Mouse (Mus musculus) embryo, embryonic 11.5 days (tissue): ENCODE results near the gene Ankrd10.
"Not testable (repeated sequence)": the region's sequence is repeated elsewhere in the genome, so short reads cannot be mapped to it uniquely, and the experiment has no call there.

ENCODE experiments used
- DNase-seq: peaks from one replicate; pipeline ENCODE4 v3.0.0-alpha.2; 2012; ENCODE audit warnings: low read depth, low spot score

The Ankrd10 gene

DNA sequence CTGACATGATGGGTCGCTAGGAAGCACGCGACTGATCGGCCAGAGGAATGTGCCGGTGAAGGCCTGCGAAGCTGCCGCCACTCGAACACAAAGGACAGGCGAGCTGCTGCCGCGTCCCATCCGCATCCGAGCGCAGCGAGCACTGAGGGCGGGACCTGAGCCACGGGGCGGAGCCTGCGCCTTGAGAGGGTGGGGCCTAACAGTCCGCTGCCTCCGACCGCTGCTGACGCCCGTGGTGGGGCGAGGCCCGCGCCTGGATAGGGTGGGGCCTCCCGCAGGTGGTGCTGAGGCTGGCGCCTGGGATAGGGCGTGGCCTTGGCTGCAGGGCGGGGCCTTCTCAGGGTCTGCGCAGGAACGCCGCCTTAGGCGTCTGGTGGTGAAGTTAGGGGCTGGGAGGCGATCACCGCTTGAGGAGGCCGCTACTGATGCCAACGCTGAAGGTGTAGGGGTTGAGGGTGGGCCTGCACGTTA lies at the start of gene Ankrd10:
Gene Ankrd10 (minus strand): TSS at position 147 of the 471 bp plus-strand sequence.
- DNase-seq: peak; percentile 93

DNA sequence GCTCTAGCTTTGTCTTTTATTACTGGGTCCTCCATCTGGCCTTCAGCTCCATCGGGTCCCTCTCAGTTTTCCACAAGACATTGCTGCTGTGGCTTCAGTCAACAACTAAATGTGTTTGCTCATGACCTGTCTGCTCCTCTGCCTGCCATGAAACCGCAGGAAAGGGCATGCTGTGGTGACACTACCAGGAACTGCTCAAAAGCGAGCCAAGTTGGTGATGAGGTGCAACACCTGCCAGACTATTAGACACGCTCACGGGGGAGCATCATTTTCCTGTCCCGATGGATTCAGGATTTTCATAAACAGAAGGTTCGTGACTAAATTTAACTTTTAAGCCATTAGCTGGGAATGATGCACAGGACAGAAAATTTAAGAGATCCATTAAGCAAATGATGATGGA lies 49.0 kb upstream of the Ankrd10 start:
- DNase-seq: no peak

- no peak for DNase-seq
Observed at GRCm38 (mm10) chr8:11668308-11668707, 32.8 kb upstream of the Ankrd10 start.

DNA sequence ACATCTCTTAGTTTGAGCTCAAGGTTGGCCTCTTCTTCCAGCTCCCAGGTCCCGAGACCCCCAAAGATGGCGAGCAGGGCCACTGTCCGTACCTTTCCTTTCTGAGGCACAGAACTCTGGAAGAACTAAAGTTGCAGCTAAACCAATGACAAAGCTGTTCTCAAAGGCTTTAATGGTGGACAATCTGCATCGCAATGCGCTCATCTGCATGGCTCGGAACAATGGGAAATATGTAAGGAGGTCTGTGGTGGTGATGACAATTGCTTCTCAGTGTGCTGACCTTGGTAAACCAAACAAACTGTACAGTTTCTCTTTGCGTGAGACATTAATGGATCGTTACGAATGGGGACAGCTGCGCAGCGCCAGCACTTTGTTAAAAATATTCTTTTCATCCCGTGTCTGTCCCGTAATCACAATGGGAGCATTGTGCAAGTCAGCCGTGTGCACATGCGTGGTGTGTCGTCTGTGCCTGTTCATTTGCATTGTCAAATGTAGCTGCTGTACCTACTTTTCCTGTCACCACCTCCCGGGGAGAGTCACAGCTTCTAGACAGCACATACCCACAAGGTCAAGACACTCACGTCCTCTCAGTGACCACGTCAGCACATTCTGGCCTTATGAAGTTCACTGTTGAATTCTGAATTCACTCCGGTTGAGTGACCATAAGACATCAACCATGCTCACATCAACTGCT lies 30.6 kb upstream of the Ankrd10 start:
- not testable (repeated sequence) for DNase-seq

GRCm38 (mm10) chr8:11661969-11662368 lies 26.4 kb upstream of the Ankrd10 start:
- no peak for DNase-seq

DNA sequence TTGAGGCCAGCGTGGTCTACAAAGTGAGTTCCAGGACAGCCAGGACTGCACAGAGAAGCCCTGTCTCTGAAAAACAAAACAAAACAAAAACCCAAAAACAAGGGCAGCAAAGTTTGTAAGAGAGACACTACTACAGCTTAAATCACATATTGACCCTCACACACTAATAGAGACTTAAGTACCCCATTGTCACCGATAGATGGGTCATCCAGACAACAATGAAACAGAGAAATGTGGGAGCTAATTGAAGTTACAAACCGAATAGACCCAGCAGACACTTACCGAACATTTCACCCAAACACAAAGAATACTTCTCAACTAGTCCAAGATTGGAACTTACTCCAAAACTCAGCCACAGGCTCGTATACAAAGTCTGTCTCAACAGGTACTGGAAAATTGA lies 14.5 kb upstream of the Ankrd10 start:
- no peak for DNase-seq

DNA sequence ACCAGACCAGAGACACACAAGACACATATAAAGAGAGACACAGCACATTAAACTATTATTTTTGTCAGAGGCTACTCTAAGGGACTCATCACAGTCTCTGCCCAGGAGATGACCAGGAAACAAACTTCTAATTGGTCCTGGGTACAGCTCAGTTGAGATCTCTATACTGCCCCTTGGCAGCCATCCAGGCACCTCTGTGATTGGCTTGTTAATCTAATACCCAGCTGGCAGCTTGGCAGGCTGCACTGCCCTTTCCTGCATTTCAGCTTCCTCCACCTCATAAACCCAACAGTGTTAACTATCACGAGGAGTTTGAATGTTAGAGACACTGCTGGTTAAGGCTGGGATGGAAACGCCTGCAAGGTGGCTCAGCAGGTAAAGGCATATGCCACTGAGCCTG lies 7.6 kb upstream of the Ankrd10 start:
- DNase-seq: no peak

GRCm38 (mm10) chr8:11640606-11641005 lies 5.0 kb upstream of the Ankrd10 start:
- DNase-seq: no peak

DNA sequence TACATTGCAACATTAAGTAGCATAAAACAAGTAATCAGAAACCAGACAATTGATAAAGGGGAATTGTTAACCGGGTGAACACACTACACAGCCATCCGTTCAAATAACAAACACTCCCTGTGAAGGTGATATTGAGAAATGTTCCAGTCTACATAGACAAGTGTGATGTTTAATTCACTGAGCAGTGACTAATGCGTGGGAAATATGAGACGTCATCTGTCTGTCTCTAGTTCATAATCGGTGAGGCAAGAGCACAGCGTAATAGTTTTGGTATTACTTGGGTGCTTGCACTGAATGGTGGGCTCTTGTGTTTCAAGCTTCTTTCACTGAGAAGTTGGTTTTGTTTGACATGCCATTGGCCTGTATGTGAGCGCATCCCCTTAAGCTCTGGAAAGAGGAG lies 2.0 kb upstream of the Ankrd10 start:
- DNase-seq: no peak

GRCm38 (mm10) chr8:11636324-11637057 lies 934 bp upstream of the Ankrd10 start:
- DNase-seq: peak; percentile 69

DNA sequence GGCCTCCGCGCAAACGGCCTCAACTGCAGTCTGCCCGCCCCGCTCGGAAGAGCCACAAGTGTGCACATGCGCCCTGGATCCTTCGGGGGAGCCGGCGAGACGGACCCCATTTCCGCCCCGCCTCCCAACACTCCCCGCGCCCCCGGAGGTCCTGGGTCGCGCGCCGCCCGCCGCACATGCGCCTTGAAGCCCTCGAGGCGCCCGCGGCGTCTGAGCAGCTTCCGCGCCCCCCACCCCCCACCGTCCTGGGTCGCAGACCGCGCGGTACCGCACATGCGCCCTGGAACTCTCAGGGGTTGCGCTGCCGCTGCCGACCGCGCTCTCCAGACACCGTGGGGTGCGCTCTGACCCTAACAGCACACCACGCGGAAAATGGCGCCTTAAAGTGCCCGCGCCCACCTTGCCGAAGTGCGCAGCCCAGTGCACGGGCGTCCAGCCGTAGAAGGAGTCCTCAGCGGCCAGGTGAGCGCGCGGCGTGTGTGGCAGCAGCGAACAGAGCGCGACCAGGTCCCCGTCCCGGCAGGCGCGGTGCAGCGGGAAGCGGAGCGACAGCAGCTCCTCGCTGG lies 462 bp downstream of the Ankrd10 start:
- peak; percentile 88 for DNase-seq

DNA sequence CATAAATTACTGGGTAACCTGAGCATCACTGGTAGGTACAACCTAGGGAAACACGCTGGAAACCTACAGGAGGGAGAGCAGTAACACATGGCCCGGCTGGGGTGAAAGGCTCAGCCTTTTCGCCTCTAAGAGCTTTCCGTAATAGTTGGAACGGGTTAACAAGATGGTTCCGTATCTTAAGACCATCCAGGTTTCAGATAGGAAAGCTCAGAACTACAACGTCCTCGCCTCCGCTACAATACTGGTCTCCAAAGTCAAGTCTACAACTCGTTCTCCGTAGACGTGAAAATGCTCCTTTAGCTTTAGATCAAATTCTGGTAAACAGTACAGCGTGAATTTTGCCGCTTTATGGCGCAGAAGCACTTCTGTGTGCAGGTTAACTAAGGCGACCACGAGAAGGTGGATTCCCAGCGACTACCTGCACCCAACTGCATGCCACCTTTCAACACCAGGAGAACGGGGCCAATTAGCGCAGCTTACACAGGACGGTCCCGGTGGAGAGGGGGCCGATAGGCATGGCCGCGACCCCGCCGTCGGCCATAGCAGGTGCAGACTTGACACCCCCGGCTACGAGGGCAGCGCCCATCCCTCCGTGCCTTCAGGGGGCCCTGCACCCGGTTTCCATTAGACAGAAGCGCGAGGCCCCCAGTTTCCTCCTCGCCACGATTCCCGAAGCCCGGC lies 1.1 kb downstream of the Ankrd10 start:
- DNase-seq: no peak

DNA sequence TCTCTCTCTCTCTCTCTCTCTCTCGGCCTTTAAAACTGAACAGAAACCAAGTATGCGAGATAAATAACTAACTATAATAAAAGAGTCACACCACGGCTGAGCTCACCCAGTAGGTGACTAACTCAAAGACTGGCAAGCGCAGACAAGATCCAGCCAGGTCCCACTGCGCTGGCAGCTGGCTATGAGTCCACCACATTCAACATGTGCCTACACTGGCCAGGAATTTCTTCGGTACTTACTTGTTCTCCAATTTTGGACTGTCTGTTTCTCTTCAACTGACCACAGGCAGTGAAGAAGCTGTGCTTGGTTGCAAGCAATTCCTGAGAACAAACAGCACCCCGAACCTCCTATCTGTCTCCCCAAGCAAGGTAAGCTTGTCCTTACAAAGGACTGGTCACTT lies 2.1 kb downstream of the Ankrd10 start:
- no peak for DNase-seq

DNA sequence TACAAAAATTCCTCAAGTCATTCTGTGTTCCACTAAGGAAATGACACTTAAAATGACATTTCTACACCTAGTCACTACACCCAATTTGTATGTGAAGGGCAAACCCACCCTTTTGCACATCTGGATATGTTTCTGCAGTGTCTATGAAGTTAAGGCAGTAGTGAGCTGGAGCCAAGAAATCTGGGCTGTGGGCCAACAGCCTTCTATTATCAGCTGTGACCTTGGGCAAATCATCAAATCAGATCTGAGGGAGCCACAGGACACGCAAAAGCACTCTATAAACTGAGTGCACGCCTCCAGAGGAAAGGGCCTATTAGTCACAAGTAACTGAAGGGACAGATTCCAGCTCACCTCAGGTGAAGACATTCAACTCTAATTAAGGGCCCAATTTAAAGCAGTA lies 3.2 kb downstream of the Ankrd10 start:
- no peak for DNase-seq

GRCm38 (mm10) chr8:11629206-11629605 lies 6.4 kb downstream of the Ankrd10 start:
- no peak for DNase-seq

DNA sequence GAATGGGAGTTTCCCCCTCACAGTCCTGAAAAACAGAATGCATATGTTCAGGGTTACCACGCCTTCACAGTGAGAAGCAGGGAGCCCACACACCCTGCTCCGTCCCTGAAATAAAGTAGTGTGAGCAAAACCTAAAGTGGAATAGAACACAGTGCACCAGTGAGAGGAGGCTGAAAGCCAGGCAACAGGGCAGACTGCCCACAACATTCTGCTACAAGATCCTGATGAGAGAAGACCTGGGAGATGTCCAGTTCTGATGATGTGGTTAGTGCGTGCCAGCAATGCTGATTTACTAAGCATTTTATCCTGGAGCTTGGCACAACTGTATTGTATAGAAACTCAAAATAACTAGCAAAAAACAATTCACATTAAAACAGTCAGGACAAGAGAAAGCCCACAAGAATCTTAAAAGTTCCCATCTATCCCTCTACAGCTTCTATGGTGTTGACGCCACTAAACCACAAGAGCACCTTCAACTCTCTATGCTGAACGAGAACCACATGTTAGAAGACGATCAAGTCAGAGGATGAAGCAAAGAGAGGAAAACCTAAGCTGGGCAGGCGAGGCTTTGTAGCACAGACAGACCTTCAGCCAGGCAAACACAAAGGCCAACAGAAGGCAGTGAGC lies 6.9 kb downstream of the Ankrd10 start:
- no peak for DNase-seq

GRCm38 (mm10) chr8:11627717-11628116 lies 7.8 kb downstream of the Ankrd10 start:
- no peak for DNase-seq

DNA sequence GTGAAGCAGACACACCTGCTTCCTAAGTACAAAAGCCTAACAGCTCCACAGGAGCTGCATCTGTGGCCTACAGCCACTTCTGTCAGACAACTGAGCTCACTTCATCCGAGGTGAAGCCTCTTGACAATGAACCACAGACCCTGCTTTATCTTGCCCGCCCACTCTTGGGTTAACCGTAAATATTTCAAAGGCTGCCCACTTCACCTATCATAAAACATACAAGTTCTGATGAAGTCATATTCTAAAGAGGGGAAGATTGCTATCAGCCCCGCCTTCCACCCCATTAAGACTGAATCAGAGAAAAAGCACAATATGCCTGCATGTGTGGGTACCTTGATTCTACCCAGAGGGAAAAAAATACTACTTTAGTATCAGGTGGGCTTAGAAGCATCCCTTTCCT lies 10.5 kb downstream of the Ankrd10 start:
- DNase-seq: no peak

DNA sequence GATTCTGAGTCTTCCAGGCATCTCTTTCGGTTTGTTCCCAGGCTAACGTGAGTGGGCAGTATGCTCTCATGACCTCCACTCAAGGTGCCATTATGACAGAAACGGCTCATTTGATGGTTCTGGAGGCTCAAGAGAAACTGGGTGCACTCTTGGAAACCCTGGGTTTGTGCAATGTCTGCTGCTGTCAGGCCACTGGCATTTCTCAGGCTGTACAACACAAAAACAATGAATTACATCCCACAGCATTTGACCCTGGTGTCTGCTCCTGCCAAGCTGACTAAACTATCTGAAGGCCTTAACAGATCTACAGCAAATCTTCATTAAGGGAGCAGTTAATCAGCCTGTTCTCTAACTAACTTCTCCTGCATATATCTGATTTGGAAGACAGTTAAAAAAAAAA lies 16.5 kb downstream of the Ankrd10 start:
- DNase-seq: no peak

GRCm38 (mm10) chr8:11618063-11618462 lies 17.5 kb downstream of the Ankrd10 start:
- no peak for DNase-seq

- peak; percentile 35 for DNase-seq
Observed at GRCm38 (mm10) chr8:11616294-11616693, 19.3 kb downstream of the Ankrd10 start.
